Mouse (Mus musculus) spleen, adult 2 months (tissue): ENCODE data around the gene Gpr61. TPM values are rescaled to one million over a fixed set of nuclear protein-coding genes. Genes with fewer than 3 reads are reported as not detected.

Experiments
- DNase-seq, 2 experiments: peaks; one replicate each; pipeline versions ENCODE4 v3.0.0 to v3.0.0-alpha.2; 2012 to 2021; ENCODE audit warnings: low spot score in 2 of 2, low read depth in 1 of 2
- H3K27ac ChIP-seq: fragments of 200-500 bp; 2 replicates; pipeline ENCODE4 v1.5.1; 2012; ENCODE audit warnings: low read length, inconsistent platforms; ENCODE audit not compliant: insufficient read depth
- H3K27me3 ChIP-seq: fragments of 200-500 bp; 2 replicates; pipeline ENCODE4 v1.6.1; 2012; ENCODE audit warnings: mild to moderate bottlenecking, moderate library complexity, low read length, inconsistent platforms; ENCODE audit not compliant: control insufficient read depth, insufficient read depth
- H3K36me3 ChIP-seq: fragments of 200-500 bp; 2 replicates; pipeline ENCODE4 v1.6.1; 2012; ENCODE audit warnings: mild to moderate bottlenecking, low read length, inconsistent platforms; ENCODE audit not compliant: control insufficient read depth, insufficient read depth
- H3K4me1 ChIP-seq: fragments of 200-500 bp; 2 replicates; pipeline ENCODE4 v1.6.1; 2011; ENCODE audit warnings: inconsistent platforms; ENCODE audit not compliant: control insufficient read depth, insufficient read depth, insufficient read length
- H3K4me3 ChIP-seq: fragments of 200-500 bp; 2 replicates; pipeline ENCODE4 v1.5.1; 2011; ENCODE audit warnings: mild to moderate bottlenecking, inconsistent platforms; ENCODE audit not compliant: insufficient read depth, insufficient read length; ENCODE audit errors: extremely low read depth
- CTCF ChIP-seq: fragments of 200-500 bp; IDR thresholded peaks from 2 replicates; pipeline ENCODE4 v1.5.1; 2011; ENCODE audit warnings: mild to moderate bottlenecking, inconsistent platforms; ENCODE audit not compliant: insufficient read depth, insufficient read length, insufficient replicate concordance; ENCODE audit errors: extremely low read depth
- POLR2A ChIP-seq: fragments of 200-500 bp; IDR thresholded peaks from 2 replicates; pipeline ENCODE4 v1.6.1; 2011; ENCODE audit warnings: low read depth, low read length, inconsistent platforms
- WGBS: fragments of 180-500 bp; shearing (Covaris S2); methylation state at CpG from one replicate; pipeline ENCODE4 v1.1.7; 2018; 5-methylcytosine and 5-hydroxymethylcytosine counted together
- polyA plus RNA-seq: library from polyadenylated mRNA; depleted of rRNA; stranded (reverse); fragments of >200 nt; gene quantifications from 2 replicates; pipeline ENCODE4 v1.2.3, GENCODE M21; 2012; rRNA removed

The Gpr61 gene
- polyA plus RNA-seq, 1 experiment, result not detected

- TF ChIP-seq CTCF (no peak), POLR2A (no peak)
- no peak overlapping the region for H3K27ac ChIP-seq
- no peaks in the 10 kb centered on the region for H3K27me3 ChIP-seq
- no peak overlapping the region for H3K4me3 ChIP-seq
- H3K36me3 ChIP-seq, result peaks cover 32% of the 10 kb centered on the region
- H3K4me1 ChIP-seq, result no peaks in the 10 kb centered on the region
- WGBS, result 88% methylated on average over 7 of the region's 7 CpGs
- no peak for DNase-seq
These were observed 42.4 kb downstream of the Gpr61 start for GRCm38 (mm10) chr3:108112246-108112645.

GRCm38 (mm10) chr3:108111320-108111719 lies 43.4 kb downstream of the Gpr61 start:
- no peak for DNase-seq
- WGBS, result 92% methylated on average over 5 of the region's 5 CpGs
- no peak overlapping the region for H3K27ac ChIP-seq
- peaks cover 32% of the 10 kb centered on the region for H3K36me3 ChIP-seq
- no peak overlapping the region for H3K4me3 ChIP-seq
- no peaks in the 10 kb centered on the region for H3K27me3 ChIP-seq
- no peak for TF ChIP-seq CTCF
- no peak for TF ChIP-seq POLR2A
- H3K4me1 ChIP-seq, result no peaks in the 10 kb centered on the region

GRCm38 (mm10) chr3:108105281-108105680 lies 49.4 kb downstream of the Gpr61 start:
- Histone ChIP-seq H3K27ac (no peak overlapping the region), H3K4me3 (no peak overlapping the region), H3K4me1 (no peaks in the 10 kb centered on the region), H3K36me3 (peaks cover 16% of the 10 kb centered on the region), H3K27me3 (no peaks in the 10 kb centered on the region)
- TF ChIP-seq CTCF, result no peak
- TF ChIP-seq POLR2A, result no peak
- 88% methylated on average over 3 of the region's 3 CpGs for WGBS
- no peak for DNase-seq

GRCm38 (mm10) chr3:108102075-108102474 lies 52.6 kb downstream of the Gpr61 start:
- no peak for DNase-seq
- Histone ChIP-seq H3K27ac (no peak overlapping the region), H3K27me3 (no peaks in the 10 kb centered on the region), H3K36me3 (peaks cover 1% of the 10 kb centered on the region; the same call in 1 of the 2 replicates), H3K4me1 (0 out of 2 replicates have a peak, but pooled peaks cover 1% of the 10 kb centered on the region), H3K4me3 (no peak overlapping the region)
- WGBS, result 87% methylated on average over 6 of the region's 6 CpGs
- TF ChIP-seq POLR2A (no peak), CTCF (no peak)

- Histone ChIP-seq H3K27ac (no peak overlapping the region), H3K4me3 (no peak overlapping the region), H3K4me1 (0 out of 2 replicates have a peak, but pooled peaks cover 1% of the 10 kb centered on the region), H3K27me3 (no peaks in the 10 kb centered on the region), H3K36me3 (peaks cover under 1% of the 10 kb centered on the region; the same call in 1 of the 2 replicates)
- WGBS, result 73% methylated on average over 3 of the region's 3 CpGs
- TF ChIP-seq POLR2A (no peak), CTCF (no peak)
- DNase-seq, result no peak
These were observed 53.1 kb downstream of the Gpr61 start for GRCm38 (mm10) chr3:108101594-108101993.

Other genes starting within 250 kb of the Gpr61 start
- 1.1 and 1.4 TPM in 2 replicates for gene Gstm7, start 223.1 kb downstream of the Gpr61 start, polyA plus RNA-seq
- gene Gstm6, start 211.1 kb downstream of the Gpr61 start, polyA plus RNA-seq, result 0.15 TPM in 1 of 2 replicates, not detected in the other
- not detected in 2 replicates for gene Gstm3, start 185.6 kb downstream of the Gpr61 start, polyA plus RNA-seq
- 16.9 and 20.2 TPM in 2 replicates for gene Gstm2, start 168.4 kb downstream of the Gpr61 start, polyA plus RNA-seq
- gene Gstm1, start 136.9 kb downstream of the Gpr61 start, polyA plus RNA-seq, result 82.6 and 98.9 TPM in 2 replicates
- gene Gstm4, start 110.0 kb downstream of the Gpr61 start, polyA plus RNA-seq, result 4.6 and 5.7 TPM in 2 replicates
- 92.9 and 111 TPM in 2 replicates for gene Ampd2, start 68.2 kb downstream of the Gpr61 start, polyA plus RNA-seq
- gene Gnat2, start 62.1 kb downstream of the Gpr61 start, polyA plus RNA-seq, result 0.16 and 0.18 TPM in 2 replicates
- 11.3 and 11.6 TPM in 2 replicates for gene Gnai3, start 8.7 kb downstream of the Gpr61 start, polyA plus RNA-seq
- gene Amigo1, start 31.5 kb upstream of the Gpr61 start, polyA plus RNA-seq, result 6.2 and 8.3 TPM in 2 replicates
- 12.7 and 13.8 TPM in 2 replicates for gene Cyb561d1, start 46.3 kb upstream of the Gpr61 start, polyA plus RNA-seq
- gene Atxn7l2, start 56.1 kb upstream of the Gpr61 start, polyA plus RNA-seq, result 8.2 and 11.5 TPM in 2 replicates
- 0.15 and 0.16 TPM in 2 replicates for gene Sypl2, start 71.8 kb upstream of the Gpr61 start, polyA plus RNA-seq
- 21.3 and 22.4 TPM in 2 replicates for gene Psma5, start 102.0 kb upstream of the Gpr61 start, polyA plus RNA-seq
- gene Sort1, start 129.2 kb upstream of the Gpr61 start, polyA plus RNA-seq, result 10.7 and 11.4 TPM in 2 replicates
- gene Mybphl, start 210.0 kb upstream of the Gpr61 start, polyA plus RNA-seq, result 0.15 and 0.28 TPM in 2 replicates
- 5.4 and 6.1 TPM in 2 replicates for gene Psrc1, start 229.0 kb upstream of the Gpr61 start, polyA plus RNA-seq